Mouse (Mus musculus) urinary bladder, adult 2 months (tissue): ENCODE measurements around the gene Itga11. TPM values are rescaled to one million over a fixed set of nuclear protein-coding genes. Genes with fewer than 3 reads are reported as not detected.

ENCODE experiments used
- DNase-seq: peaks from one replicate; pipeline ENCODE4 v3.0.0; 2022; ENCODE audit warnings: low spot score
- polyA plus RNA-seq: library from polyadenylated mRNA; depleted of rRNA; stranded (reverse); fragments of >200 nt; gene quantifications from 2 replicates; pipeline ENCODE4 v1.2.3, GENCODE M21; 2012

Itga11 gene
- polyA plus RNA-seq, 1 experiment, result 13.9 TPM

GRCm38 (mm10) chr9:62679398-62679797 is 1.8 kb downstream of the Itga11 start:
- no peak for DNase-seq

- no peak for DNase-seq
Observed at GRCm38 (mm10) chr9:62684311-62684710, 6.7 kb downstream of the Itga11 start.

- DNase-seq, result no peak
Observed at GRCm38 (mm10) chr9:62689748-62690147, 12.1 kb downstream of the Itga11 start.

DNA sequence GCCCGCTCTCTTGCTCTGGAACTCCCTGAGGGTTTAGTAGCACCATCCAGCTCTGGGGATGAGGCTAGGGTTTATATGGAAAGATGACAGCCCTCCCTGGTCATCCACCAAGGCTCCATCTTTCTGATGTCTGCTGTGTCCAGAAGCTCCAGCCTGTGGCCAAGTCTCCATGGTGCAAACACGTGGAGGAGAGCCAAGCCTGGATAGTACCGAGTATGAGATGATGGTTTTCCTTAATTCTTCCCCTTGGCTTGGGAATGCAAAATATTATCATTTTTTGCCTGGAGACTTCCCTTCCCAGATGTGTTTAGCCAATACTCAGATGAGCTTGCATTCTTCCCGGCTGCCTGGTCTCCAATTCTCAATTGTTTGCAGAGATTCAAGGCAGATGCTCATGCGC is 16.4 kb downstream of the Itga11 start:
- DNase-seq, result no peak

DNA sequence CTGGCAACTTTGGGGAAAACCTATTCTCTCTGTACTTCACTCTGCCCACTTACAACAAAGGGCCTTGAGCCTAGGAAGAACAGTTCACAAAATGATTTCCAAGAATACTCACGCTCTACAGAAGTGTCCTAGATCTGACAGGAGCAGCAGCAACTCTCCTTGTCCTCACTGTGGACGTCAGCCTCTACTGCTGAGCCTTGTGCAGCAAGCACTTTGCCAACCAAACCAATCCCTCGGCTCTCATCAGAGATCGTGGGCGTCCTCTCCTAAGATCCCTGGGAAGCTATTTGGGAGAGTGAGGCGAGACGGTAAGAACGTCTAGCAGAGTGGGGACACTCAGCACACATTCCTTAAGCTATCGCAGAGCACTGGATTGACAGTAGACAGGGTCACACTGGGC is 17.6 kb downstream of the Itga11 start:
- DNase-seq, result no peak

GRCm38 (mm10) chr9:62696799-62697198 is 19.2 kb downstream of the Itga11 start:
- no peak for DNase-seq

GRCm38 (mm10) chr9:62707267-62707666 is 29.6 kb downstream of the Itga11 start:
- no peak for DNase-seq

GRCm38 (mm10) chr9:62707870-62708269 is 30.2 kb downstream of the Itga11 start:
- no peak for DNase-seq

DNA sequence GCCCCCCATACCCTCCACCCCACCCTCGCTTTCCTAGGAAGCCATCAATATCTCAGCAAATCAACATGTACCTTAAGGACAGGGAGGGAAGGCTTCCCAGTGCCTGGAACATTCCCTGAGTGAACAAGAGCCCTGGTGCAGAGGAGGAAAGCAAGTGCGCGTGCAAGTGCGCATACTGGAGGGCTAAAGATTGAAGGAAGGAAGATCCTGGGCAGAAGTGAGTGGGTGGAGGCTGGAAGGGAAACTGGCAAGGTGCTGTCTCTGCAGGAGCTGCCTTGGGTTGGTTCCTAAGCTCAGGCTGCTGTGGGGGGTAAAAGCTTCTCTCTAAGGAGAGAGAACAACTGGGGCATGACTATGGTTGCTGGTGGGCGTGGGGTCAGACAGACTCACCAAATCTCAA is 32.4 kb downstream of the Itga11 start:
- DNase-seq, result no peak

GRCm38 (mm10) chr9:62712374-62712773 is 34.7 kb downstream of the Itga11 start:
- no peak for DNase-seq

DNA sequence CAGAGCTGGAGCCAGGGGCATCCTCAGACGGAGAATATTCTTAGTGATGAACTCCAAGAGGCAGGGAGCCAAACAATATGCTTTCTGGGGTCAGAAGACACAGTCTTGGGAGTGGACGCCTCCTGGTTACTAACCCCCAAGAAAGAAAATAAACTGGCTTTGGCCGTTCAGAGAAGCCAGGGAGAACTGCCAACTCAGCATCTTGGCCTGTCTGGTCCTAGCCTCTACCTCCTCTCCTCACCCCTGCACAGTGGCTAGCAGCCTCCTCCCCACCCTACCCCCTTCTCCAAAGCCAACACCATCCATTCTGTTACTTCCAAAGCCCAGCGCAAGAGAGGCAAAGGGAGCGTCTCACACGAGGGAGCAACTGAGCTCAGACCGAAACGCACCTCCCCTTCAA is 35.4 kb downstream of the Itga11 start:
- no peak for DNase-seq

DNA sequence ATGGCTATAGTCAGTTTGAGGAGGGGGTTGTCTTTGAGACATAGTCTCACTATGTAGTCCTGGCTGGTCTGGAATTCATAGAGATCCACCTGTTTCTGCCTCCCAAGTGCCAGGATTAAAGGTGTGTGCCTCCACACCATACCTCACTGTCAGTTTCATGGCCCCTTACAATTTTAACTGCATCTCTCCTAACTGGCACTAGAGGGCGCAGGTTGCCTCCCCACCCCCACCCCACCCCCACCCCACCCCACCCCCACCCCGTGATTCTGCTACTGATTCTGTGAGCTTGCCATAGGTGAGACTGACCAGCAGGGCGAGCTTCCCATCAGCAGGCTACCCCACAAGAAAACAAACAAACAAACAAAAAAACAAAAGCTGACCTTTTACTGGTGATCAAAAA is 36.7 kb downstream of the Itga11 start:
- DNase-seq, result no peak

DNA sequence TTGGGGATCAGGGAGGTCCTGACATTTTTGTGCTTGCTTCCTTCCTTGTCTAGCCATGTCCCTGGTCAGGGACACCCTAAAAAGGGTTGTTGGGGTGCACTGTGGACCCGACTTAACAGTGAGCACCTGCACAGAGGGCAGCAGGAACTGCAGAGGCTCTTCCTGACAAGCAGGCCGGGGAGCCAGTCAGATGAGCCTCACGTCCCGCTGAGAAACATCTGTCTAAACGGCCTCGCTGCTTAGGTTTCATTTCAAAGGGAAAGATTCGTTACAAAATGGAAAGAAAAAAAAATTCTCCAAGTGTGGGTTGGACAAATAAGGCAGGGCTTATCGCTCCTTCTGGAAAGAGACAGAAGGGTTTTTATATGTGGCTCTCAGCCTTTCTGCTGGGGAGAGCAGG is 40.4 kb downstream of the Itga11 start:
- no peak for DNase-seq

DNA sequence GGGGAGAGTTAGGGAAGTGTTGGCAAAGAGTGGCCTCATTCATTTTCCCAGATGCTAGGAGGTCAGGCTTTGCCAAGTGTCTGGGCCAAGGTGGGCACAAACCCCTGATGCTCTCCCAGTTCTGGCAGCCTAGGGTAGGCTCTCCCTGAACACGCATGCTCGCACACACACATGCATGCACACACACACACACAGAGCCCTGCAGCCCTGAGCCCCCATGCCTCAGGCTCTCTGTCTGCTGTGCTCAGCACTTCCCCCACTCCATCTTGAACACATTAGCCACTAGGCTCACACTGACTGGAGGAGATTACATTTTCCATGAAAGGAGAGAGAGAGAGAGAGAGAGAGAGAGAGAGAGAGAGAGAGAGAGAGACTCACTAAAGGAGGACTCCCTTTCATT is 44.2 kb downstream of the Itga11 start:
- DNase-seq, result no peak

GRCm38 (mm10) chr9:62722716-62723115 is 45.1 kb downstream of the Itga11 start:
- no peak for DNase-seq

GRCm38 (mm10) chr9:62724175-62724574 is 46.5 kb downstream of the Itga11 start:
- no peak for DNase-seq

- DNase-seq, result no peak
Observed at GRCm38 (mm10) chr9:62725247-62725646, 47.6 kb downstream of the Itga11 start.

- DNase-seq, result no peak
Observed at GRCm38 (mm10) chr9:62726472-62726871, 48.8 kb downstream of the Itga11 start.

DNA sequence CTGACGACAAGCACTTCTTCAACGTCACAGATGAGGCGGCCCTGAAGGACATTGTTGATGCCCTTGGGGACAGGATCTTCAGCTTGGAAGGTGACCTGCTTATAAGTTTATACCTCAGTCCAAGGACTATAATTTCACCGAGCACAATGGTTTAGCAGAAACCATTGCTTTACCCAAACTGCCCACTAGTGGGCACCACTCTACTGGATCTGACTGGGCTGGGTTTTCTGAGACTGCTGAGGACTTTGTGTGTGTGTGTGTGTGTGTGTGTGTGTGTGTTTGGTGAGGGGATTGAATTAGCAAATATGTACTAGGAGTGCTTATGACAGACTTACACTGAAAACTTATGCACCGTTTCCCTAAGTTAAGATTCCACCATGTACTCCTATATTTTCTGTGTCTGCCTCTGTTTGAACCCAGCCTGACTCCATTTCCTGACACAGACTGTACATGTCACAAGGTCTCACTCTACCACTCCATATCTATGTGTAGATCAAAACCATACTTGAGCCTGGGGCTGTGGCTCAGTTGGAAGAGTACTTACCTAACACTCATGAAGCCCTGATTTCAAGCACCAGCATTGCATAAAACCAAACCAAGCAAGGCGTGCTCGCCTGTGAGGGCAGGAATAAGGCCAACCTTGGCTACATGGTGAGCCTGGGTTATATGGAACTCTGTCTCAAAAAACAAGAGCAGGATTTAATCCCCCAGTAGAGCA is 67.1 kb downstream of the Itga11 start:
- DNase-seq, result no peak

DNA sequence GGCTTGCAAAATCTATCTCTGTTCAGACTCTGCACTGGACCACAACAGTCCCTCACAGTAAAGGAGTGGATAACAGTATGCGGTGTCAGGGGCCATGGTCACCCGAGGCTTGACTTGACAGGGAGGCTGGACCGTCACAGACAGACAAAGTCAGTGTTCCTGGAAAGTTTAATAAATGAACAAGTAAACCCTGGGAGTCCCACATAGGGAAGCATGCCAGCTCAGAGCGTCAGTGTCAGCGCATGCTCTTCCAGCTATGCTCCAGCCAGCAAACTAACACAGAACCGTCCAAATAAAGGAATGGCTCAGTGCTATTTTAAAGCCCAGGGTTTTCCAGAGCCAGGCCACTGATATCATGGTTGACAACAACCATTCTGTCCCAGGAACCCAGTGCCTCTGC is 69.0 kb downstream of the Itga11 start:
- no peak for DNase-seq

GRCm38 (mm10) chr9:62749666-62750065 is 72.0 kb downstream of the Itga11 start:
- no peak for DNase-seq

- no peak for DNase-seq
Observed at GRCm38 (mm10) chr9:62750381-62750780, 72.8 kb downstream of the Itga11 start.

- no peak for DNase-seq
Observed at GRCm38 (mm10) chr9:62758288-62758687, 80.7 kb downstream of the Itga11 start.

- no peak for DNase-seq
Observed at GRCm38 (mm10) chr9:62759601-62760000, 82.0 kb downstream of the Itga11 start.
